Mouse (Mus musculus): Measurements from ENCODE around the gene Prdm8. TPM values are rescaled to one million over a fixed set of nuclear protein-coding genes. Genes with fewer than 3 reads are reported as not detected.

Gene Prdm8
- 10 to 100 TPM; 33.4 to 34.4 TPM for total RNA-seq (2021)
- long read RNA-seq, experiment 1, full-length matches to known transcripts: 25 of 45 reads
- long read RNA-seq, experiment 1, partial matches to known transcripts: 17 of 45 reads
- long read RNA-seq, experiment 1, other reads (novel, unspliced or antisense): 3 of 45 reads
- long read RNA-seq, experiment 2, full-length matches to known transcripts: 14 of 31 reads
- long read RNA-seq, experiment 2, partial matches to known transcripts: 2 of 31 reads
- long read RNA-seq, experiment 2, other reads (novel, unspliced or antisense): 15 of 31 reads

- DNase-seq (ENCODE audit: low spot score in 2 of 2): peak; percentile 82 to 86
Observed at GRCm38 (mm10) chr5:98167180-98167824, at the start of gene Prdm8. Prdm8 (plus strand) TSS chr5:98167198.

- DNase-seq (ENCODE audit: low spot score in 2 of 2): no peak
Observed at GRCm38 (mm10) chr5:98127074-98127473, 39.9 kb upstream of the Prdm8 start.

GRCm38 (mm10) chr5:98138545-98139296 lies 28.3 kb upstream of the Prdm8 start:
- DNase-seq (ENCODE audit: low spot score in 2 of 2): peak in 1 of 2 experiments; percentile 7

- no peak for DNase-seq (ENCODE audit: low spot score in 2 of 2)
Observed at GRCm38 (mm10) chr5:98139297-98139660, 27.7 kb upstream of the Prdm8 start.

GRCm38 (mm10) chr5:98146895-98147294 lies 20.1 kb upstream of the Prdm8 start:
- no peak for DNase-seq (ENCODE audit: low spot score in 2 of 2)

- DNase-seq (ENCODE audit: low spot score in 2 of 2): no peak
Observed at GRCm38 (mm10) chr5:98166116-98166515, 882 bp upstream of the Prdm8 start.

GRCm38 (mm10) chr5:98168356-98169285 lies 1.6 kb downstream of the Prdm8 start:
- no peak for DNase-seq (ENCODE audit: low spot score in 2 of 2)

GRCm38 (mm10) chr5:98169376-98170351 lies 2.7 kb downstream of the Prdm8 start:
- no peak for DNase-seq (ENCODE audit: low spot score in 2 of 2)

- no peak for DNase-seq (ENCODE audit: low spot score in 2 of 2)
Observed at GRCm38 (mm10) chr5:98171651-98172230, 4.7 kb downstream of the Prdm8 start.

GRCm38 (mm10) chr5:98172502-98173181 lies 5.6 kb downstream of the Prdm8 start:
- no peak for DNase-seq (ENCODE audit: low spot score in 2 of 2)

GRCm38 (mm10) chr5:98173694-98174093 lies 6.7 kb downstream of the Prdm8 start:
- no peak for DNase-seq (ENCODE audit: low spot score in 2 of 2)

- DNase-seq (ENCODE audit: low spot score in 2 of 2): peak in 1 of 2 experiments; percentile 47
Observed at GRCm38 (mm10) chr5:98179606-98180005, 12.6 kb downstream of the Prdm8 start.

GRCm38 (mm10) chr5:98180461-98180887 lies 13.5 kb downstream of the Prdm8 start:
- DNase-seq (ENCODE audit: low spot score in 2 of 2): peak; percentile 58 to 71

GRCm38 (mm10) chr5:98180888-98181635 lies 14.1 kb downstream of the Prdm8 start:
- DNase-seq (ENCODE audit: low spot score in 2 of 2): peak in 1 of 2 experiments; percentile 42

- DNase-seq (ENCODE audit: low spot score in 2 of 2): no peak
Observed at GRCm38 (mm10) chr5:98181686-98182602, 14.9 kb downstream of the Prdm8 start.

- no peak for DNase-seq (ENCODE audit: low spot score in 2 of 2)
Observed at GRCm38 (mm10) chr5:98182603-98182920, 15.6 kb downstream of the Prdm8 start.

GRCm38 (mm10) chr5:98183031-98183595 lies 16.1 kb downstream of the Prdm8 start:
- peak in 1 of 2 experiments; percentile 26 for DNase-seq (ENCODE audit: low spot score in 2 of 2)
